Mouse (Mus musculus) lung, embryonic 14.5 days (tissue): ENCODE measurements at regions not wholly inside any gene's neighbourhood (a gene's known extent, or its start where the extent isn't known, plus 50 kb on each side); places are given as distances from the start of the nearest gene placed in this dataset.
A peak's percentile ranks its signal among the peaks of the same experiment; 100 is the strongest.

Experiments
- ATAC-seq: fragments of 200-750 bp; cut with Nextera tagmentation; 2 replicates; pipeline ENCODE4 v1.8.0; 2017; ENCODE audit warnings: mild to moderate bottlenecking, moderate TSS enrichment, moderate library complexity; ENCODE audit not compliant: insufficient read depth
- DNase-seq: peaks from one replicate; pipeline ENCODE4 v3.0.0-alpha.2; 2015
- H3K27ac ChIP-seq: fragments of 300-500 bp; sonication (generic); 2 replicates; pipeline ENCODE4 v1.5.1; 2014; ENCODE audit warnings: low read depth, mild to moderate bottlenecking, moderate library complexity
- H3K27me3 ChIP-seq: fragments of 300-500 bp; sonication (generic); 2 replicates; pipeline ENCODE4 v1.6.1; 2014; ENCODE audit warnings: low read length, control low read depth; ENCODE audit not compliant: insufficient read depth
- H3K36me3 ChIP-seq: fragments of 300-500 bp; sonication (generic); 2 replicates; pipeline ENCODE4 v1.6.1; 2014; ENCODE audit warnings: control low read depth; ENCODE audit not compliant: insufficient read depth
- H3K4me1 ChIP-seq: fragments of 300-500 bp; sonication (generic); 2 replicates; pipeline ENCODE4 v1.6.1; 2014; ENCODE audit warnings: antibody characterized with exemption, control low read depth; ENCODE audit not compliant: insufficient read depth
- H3K4me2 ChIP-seq: fragments of 300-500 bp; sonication (generic); 2 replicates; pipeline ENCODE4 v1.6.1; 2014; ENCODE audit warnings: mild to moderate bottlenecking
- H3K4me3 ChIP-seq: fragments of 300-500 bp; sonication (generic); 2 replicates; pipeline ENCODE4 v1.5.1; 2014; ENCODE audit warnings: low read depth, low read length
- H3K9ac ChIP-seq: fragments of 300-500 bp; sonication (generic); 2 replicates; pipeline ENCODE4 v1.6.1; 2014
- H3K9me3 ChIP-seq: fragments of 300-500 bp; sonication (generic); 2 replicates; pipeline ENCODE4 v1.6.1; 2016; ENCODE audit warnings: low read depth, low read length, control low read depth
- CTCF ChIP-seq: IDR thresholded peaks from 2 replicates; pipeline ENCODE4 v1.5.1; 2016; ENCODE audit warnings: antibody characterized with exemption, low read depth
- WGBS: fragments of 180-500 bp; shearing (Covaris S2); extraction: QIAGEN DNeasy Blood & Tissue Kit; methylation state at CpG from one replicate; pipeline ENCODE4 v1.1.7; 2014; 5-methylcytosine and 5-hydroxymethylcytosine counted together

GRCm38 (mm10) chr4:106244826-106245510, 71.0 kb upstream of the Usp24 start:
- no peak for DNase-seq
- TF ChIP-seq CTCF, result no peak
- WGBS, result 77% methylated on average over 9 of the region's 9 CpGs
- H3K27me3 ChIP-seq, result no peaks in the 10 kb centered on the region
- H3K9me3 ChIP-seq, result no peaks in the 10 kb centered on the region
- no peaks in the 10 kb centered on the region for H3K4me1 ChIP-seq
- no peak overlapping the region for H3K27ac ChIP-seq
- H3K4me2 ChIP-seq, result no peak overlapping the region
- no peaks in the 10 kb centered on the region for H3K36me3 ChIP-seq
- H3K9ac ChIP-seq, result no peak overlapping the region
- ATAC-seq, result no peak
- H3K4me3 ChIP-seq, result no peak overlapping the region

DNA sequence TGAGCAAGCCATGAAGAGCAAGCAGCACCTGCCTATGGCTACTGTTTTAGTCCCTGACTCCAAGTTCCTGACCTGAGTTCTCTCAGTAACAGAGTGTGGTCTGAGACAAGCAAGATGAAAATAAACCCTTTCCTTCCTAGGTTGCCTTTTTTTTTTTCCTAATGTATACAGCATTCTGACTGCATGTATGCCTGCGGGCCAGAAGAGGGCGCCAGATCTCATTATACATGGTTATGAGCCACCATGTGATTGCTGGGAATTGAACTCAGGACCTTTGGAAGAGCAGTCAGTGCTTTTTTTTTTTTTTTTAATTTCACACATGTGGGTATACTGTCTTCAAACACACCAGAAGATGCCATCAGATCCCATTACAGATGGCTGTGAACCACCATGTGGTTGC, 69.3 kb upstream of the Usp24 start:
- Histone ChIP-seq H3K27me3 (no peaks in the 10 kb centered on the region), H3K9me3 (no peaks in the 10 kb centered on the region), H3K9ac (no peak overlapping the region), H3K4me1 (no peaks in the 10 kb centered on the region), H3K4me2 (no peak overlapping the region), H3K27ac (no peak overlapping the region), H3K36me3 (no peaks in the 10 kb centered on the region), H3K4me3 (no peak overlapping the region)
- peak; percentile 14; the same call in 1 of the 2 replicates for TF ChIP-seq CTCF
- WGBS, result 60% methylated on average over 2 of the region's 2 CpGs
- no peak for ATAC-seq
- no peak for DNase-seq

DNA sequence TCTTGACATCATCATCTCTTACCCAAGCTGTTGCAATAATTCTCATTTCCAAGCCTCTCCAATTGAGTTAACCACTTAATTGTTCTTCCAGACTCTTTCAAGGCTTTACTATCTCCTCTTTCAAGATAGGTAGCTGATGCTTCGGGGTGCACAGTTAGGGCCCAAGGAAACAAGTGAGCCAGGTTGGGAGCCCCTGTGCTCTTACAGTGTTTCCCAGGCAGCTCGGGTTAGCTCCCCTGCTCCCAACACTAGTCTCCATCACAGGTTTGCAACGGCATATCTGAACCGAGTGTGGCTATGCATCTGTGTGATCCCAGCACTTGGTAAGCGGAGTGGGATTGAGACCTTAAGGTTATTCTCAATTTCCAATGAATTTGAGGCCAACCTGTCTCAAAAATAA, 68.6 kb upstream of the Usp24 start:
- TF ChIP-seq CTCF, result no peak
- WGBS, result 85% methylated on average over 5 of the region's 5 CpGs
- Histone ChIP-seq H3K27ac (no peak overlapping the region), H3K4me3 (no peak overlapping the region), H3K27me3 (no peaks in the 10 kb centered on the region), H3K36me3 (no peaks in the 10 kb centered on the region), H3K9ac (no peak overlapping the region), H3K9me3 (no peaks in the 10 kb centered on the region), H3K4me2 (no peak overlapping the region), H3K4me1 (no peaks in the 10 kb centered on the region)
- no peak for ATAC-seq
- no peak for DNase-seq

GRCm38 (mm10) chr4:106248272-106248671, 67.7 kb upstream of the Usp24 start:
- H3K4me2 ChIP-seq, result no peak overlapping the region
- no peaks in the 10 kb centered on the region for H3K4me1 ChIP-seq
- no peak for TF ChIP-seq CTCF
- no peak overlapping the region for H3K4me3 ChIP-seq
- DNase-seq, result peak; percentile 17
- peak overlapping the region; percentile 21; the same call in 1 of the 2 replicates for H3K27ac ChIP-seq
- no peaks in the 10 kb centered on the region for H3K27me3 ChIP-seq
- no peaks in the 10 kb centered on the region for H3K9me3 ChIP-seq
- WGBS, result 68% methylated on average over 8 of the region's 8 CpGs
- ATAC-seq, result no peak
- no peak overlapping the region for H3K9ac ChIP-seq
- no peaks in the 10 kb centered on the region for H3K36me3 ChIP-seq

DNA sequence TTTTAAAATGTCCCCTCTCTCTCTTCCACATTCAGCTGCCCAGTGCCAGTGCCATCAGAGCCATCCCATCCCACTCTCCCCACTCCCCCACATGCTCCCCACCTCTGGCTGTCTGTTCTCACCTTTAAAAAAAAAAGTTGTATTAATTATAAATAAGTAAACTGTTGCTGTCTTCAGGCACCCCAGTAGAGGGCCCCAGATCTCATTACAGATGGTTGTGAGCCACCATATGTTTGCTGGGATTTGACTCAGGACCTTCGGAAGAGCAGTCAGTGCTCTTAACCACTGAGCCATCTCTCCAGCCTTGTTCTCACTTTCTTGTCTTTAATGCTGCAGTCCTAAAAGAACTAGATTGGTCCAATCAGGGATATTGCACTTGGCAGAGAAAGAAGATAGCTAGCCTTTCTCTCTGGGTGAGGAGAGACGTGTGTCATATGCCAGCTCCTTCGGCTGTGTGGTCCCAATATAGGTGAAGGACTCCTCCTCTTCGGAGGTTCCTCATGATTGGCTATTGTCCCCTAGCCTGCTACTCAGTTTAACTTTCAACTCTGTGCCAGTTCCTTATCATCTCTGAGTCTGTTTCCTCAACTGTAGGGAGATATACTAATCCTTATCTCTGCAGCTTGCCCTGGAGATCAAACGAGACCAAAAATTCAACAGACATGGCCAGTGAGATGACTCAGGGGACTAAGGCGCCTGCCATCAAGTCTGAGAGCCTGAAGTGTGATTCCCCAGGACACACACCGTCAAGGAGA, 66.8 kb upstream of the Usp24 start:
- Histone ChIP-seq H3K9me3 (no peaks in the 10 kb centered on the region), H3K4me1 (no peaks in the 10 kb centered on the region), H3K4me2 (no peak overlapping the region), H3K4me3 (no peak overlapping the region), H3K9ac (no peak overlapping the region), H3K27ac (peak overlapping the region; percentile 21; the same call in 1 of the 2 replicates), H3K27me3 (no peaks in the 10 kb centered on the region), H3K36me3 (no peaks in the 10 kb centered on the region)
- ATAC-seq, result no peak
- no peak for DNase-seq
- no peak for TF ChIP-seq CTCF
- WGBS, result 47% methylated on average over 7 of the region's 7 CpGs

GRCm38 (mm10) chr4:106250048-106250447, 66.0 kb upstream of the Usp24 start:
- TF ChIP-seq CTCF, result no peak
- DNase-seq, result no peak
- Histone ChIP-seq H3K9me3 (no peaks in the 10 kb centered on the region), H3K4me2 (no peak overlapping the region), H3K4me3 (no peak overlapping the region), H3K36me3 (no peaks in the 10 kb centered on the region), H3K4me1 (no peaks in the 10 kb centered on the region), H3K27ac (no peak overlapping the region), H3K27me3 (no peaks in the 10 kb centered on the region), H3K9ac (no peak overlapping the region)
- no peak for ATAC-seq
- 86% methylated on average over 2 of the region's 2 CpGs for WGBS

- H3K9me3 ChIP-seq, result no peaks in the 10 kb centered on the region
- H3K4me2 ChIP-seq, result no peak overlapping the region
- H3K9ac ChIP-seq, result no peak overlapping the region
- DNase-seq (no peak), ATAC-seq (no peak)
- H3K27me3 ChIP-seq, result no peaks in the 10 kb centered on the region
- WGBS, result 94% methylated on average over 1 of the region's 1 CpGs
- H3K4me1 ChIP-seq, result no peaks in the 10 kb centered on the region
- H3K4me3 ChIP-seq, result no peak overlapping the region
- TF ChIP-seq CTCF, result no peak
- no peaks in the 10 kb centered on the region for H3K36me3 ChIP-seq
- no peak overlapping the region for H3K27ac ChIP-seq
These were observed 64.6 kb upstream of the Usp24 start for GRCm38 (mm10) chr4:106251430-106251829.
